Mouse (Mus musculus): Measurements from ENCODE around the gene Pfdn6. TPM values are rescaled to one million over a fixed set of nuclear protein-coding genes. Genes with fewer than 3 reads are reported as not detected.
"Not testable (repeated sequence)": the region's sequence is repeated elsewhere in the genome, so short reads cannot be mapped to it uniquely, and the experiment has no call there.

Pfdn6 gene
- polyA plus RNA-seq, 1 experiment from 2014 or later = 178 TPM

- 51% methylated on average over 5 of the region's 5 CpGs for WGBS
- peak overlapping the region; percentile 83 for H3K4me2 ChIP-seq
- H3K36me3 ChIP-seq (replicated peaks) = peaks cover 16% of the 10 kb centered on the region
- peak overlapping the region; percentile 93 for H3K9ac ChIP-seq
- peak overlapping the region; percentile 94 for H3K4me3 ChIP-seq
- H3K9me3 ChIP-seq = no peaks in the 10 kb centered on the region
- H3K27me3 ChIP-seq (replicated peaks) = no peaks in the 10 kb centered on the region
- H3K27ac ChIP-seq = no peak overlapping the region
- H3K4me1 ChIP-seq = peaks cover 73% of the 10 kb centered on the region
- no peak for ATAC-seq (replicated peaks)
Measured at GRCm38 (mm10) chr17:33953961-33954565, 13.9 kb upstream of the Pfdn6 start.

- H3K27me3 ChIP-seq (replicated peaks) = no peaks in the 10 kb centered on the region
- peaks cover 76% of the 10 kb centered on the region for H3K4me1 ChIP-seq
- WGBS = 78% methylated on average over 3 of the region's 3 CpGs
- ATAC-seq (replicated peaks) = no peak
- peaks cover 14% of the 10 kb centered on the region for H3K36me3 ChIP-seq (replicated peaks)
- H3K9ac ChIP-seq = no peak overlapping the region
- H3K27ac ChIP-seq = peak overlapping the region; percentile 4; the same call in 1 of the 2 replicates
- H3K4me3 ChIP-seq = no peak overlapping the region
- no peaks in the 10 kb centered on the region for H3K9me3 ChIP-seq
- H3K4me2 ChIP-seq = no peak overlapping the region
Measured at GRCm38 (mm10) chr17:33953310-33953709, 13.2 kb upstream of the Pfdn6 start.

DNA sequence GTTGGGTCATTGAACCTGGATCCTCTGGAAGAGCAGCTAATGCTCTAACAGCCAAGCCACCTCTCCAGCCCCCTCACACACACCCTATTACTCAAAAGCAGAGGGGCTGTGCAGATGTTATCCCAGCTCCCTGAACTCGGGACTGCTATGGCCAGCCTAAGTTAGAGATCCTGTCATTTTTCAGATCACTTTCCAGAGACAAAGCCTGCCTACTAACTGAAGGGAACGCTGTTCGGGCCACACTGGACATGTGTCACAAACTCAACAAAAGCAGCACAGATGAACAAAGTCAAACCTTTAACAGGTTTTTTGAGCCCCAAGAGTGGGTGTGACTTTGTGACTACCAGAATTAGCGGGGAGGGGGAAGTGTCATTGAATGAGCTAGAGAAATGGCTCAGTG lies 12.7 kb upstream of the Pfdn6 start:
- Histone ChIP-seq H3K4me2 (no peak overlapping the region), H3K4me3 (no peak overlapping the region), H3K27ac (peak overlapping the region; percentile 4; the same call in 1 of the 2 replicates), H3K36me3 (replicated peaks) (peaks cover 14% of the 10 kb centered on the region), H3K9ac (no peak overlapping the region), H3K4me1 (peaks cover 74% of the 10 kb centered on the region), H3K27me3 (replicated peaks) (no peaks in the 10 kb centered on the region), H3K9me3 (no peaks in the 10 kb centered on the region)
- ATAC-seq (replicated peaks) = no peak
- WGBS = 83% methylated on average over 4 of the region's 4 CpGs

DNA sequence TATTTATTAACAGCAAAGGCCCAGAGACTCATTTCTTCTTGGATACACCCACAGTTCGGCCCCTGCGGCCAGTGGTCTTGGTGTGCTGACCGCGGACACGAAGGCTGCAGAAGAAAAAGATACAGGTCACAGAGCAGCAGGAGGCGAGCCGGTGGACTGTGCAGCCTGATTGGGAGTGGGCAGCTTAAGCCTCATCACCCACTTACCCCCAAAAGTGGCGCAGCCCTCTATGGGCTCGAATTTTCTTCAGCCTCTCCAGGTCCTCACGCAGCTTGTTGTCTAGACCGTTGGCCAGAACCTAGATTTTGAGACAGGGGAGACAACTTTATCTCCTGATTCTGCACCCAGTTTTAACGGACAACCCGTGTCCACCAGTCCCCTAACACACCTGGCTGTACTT lies 11.9 kb upstream of the Pfdn6 start:
- not testable (repeated sequence) for H3K4me3 ChIP-seq; H3K9me3 ChIP-seq; H3K27me3 ChIP-seq (replicated peaks); H3K9ac ChIP-seq; H3K27ac ChIP-seq; ATAC-seq (replicated peaks)
- 71% methylated on average over 13 of the region's 13 CpGs for WGBS
- H3K4me2 ChIP-seq = peak overlapping the region; percentile 97
- H3K36me3 ChIP-seq (replicated peaks) = peaks cover 14% of the 10 kb centered on the region
- H3K4me1 ChIP-seq = peaks cover 67% of the 10 kb centered on the region

GRCm38 (mm10) chr17:33951021-33951946 lies 11.1 kb upstream of the Pfdn6 start, which contains the start of gene B3galt4:
TSS of gene B3galt4 (minus strand) at chr17:33951488.
- peak within 1 kb of the TSS; percentile 61 for H3K4me3 ChIP-seq
- peaks cover 14% of the 10 kb centered on the region for H3K36me3 ChIP-seq (replicated peaks)
- H3K4me1 ChIP-seq = peaks cover 61% of the 10 kb centered on the region
- no peaks in the 10 kb centered on the region for H3K27me3 ChIP-seq (replicated peaks)
- peak within 1 kb of the TSS; percentile 97 for H3K4me2 ChIP-seq
- under 1% methylated on average over 45 of the region's 45 CpGs for WGBS
- no peaks in the 10 kb centered on the region for H3K9me3 ChIP-seq
- peak within 1 kb of the TSS; percentile 78 for H3K9ac ChIP-seq
- ATAC-seq (replicated peaks) = peak; percentile 77
- H3K27ac ChIP-seq = peak within 1 kb of the TSS; percentile 93

DNA sequence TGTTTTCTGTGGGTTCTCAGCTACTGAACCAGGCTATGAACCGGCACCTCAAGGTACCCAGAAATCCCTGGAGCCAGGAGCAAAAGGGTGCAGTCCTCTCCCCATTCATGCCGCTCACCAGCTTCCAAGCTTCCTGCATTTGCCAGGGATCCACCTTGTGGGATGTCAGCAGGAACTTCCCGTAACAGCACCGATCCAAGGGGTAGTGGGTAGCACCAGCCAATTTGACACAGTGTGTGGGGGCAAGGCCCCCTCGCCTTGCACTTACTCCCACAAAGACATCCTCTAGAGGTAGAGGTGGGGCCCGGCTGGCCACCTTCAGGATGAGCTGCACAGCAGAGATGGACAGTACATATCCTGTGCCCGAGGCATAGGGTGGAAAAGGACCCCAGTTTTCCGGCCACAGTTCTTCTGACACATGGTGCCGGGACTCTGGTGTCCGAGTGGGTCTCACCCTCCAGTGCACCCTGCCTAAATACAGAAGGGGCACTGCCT lies 10.0 kb upstream of the Pfdn6 start:
- H3K4me1 ChIP-seq = peaks cover 60% of the 10 kb centered on the region
- no peaks in the 10 kb centered on the region for H3K27me3 ChIP-seq (replicated peaks)
- H3K4me2 ChIP-seq = peak overlapping the region; percentile 97
- H3K9ac ChIP-seq = peak overlapping the region; percentile 78
- peak overlapping the region; percentile 93; the same call in 1 of the 2 replicates for H3K27ac ChIP-seq
- H3K9me3 ChIP-seq = no peaks in the 10 kb centered on the region
- WGBS = 80% methylated on average over 10 of the region's 10 CpGs
- H3K4me3 ChIP-seq = peak overlapping the region; percentile 61
- peaks cover 23% of the 10 kb centered on the region for H3K36me3 ChIP-seq (replicated peaks)
- ATAC-seq (replicated peaks) = no peak

- ATAC-seq (replicated peaks) = no peak
- H3K9ac ChIP-seq = no peak overlapping the region
- H3K27me3 ChIP-seq (replicated peaks) = no peaks in the 10 kb centered on the region
- WGBS = 91% methylated on average over 19 of the region's 19 CpGs
- no peak overlapping the region for H3K27ac ChIP-seq
- peak overlapping the region; percentile 97; the same call in 1 of the 2 replicates for H3K4me2 ChIP-seq
- H3K36me3 ChIP-seq (replicated peaks) = peaks cover 23% of the 10 kb centered on the region
- H3K4me3 ChIP-seq = no peak overlapping the region
- peaks cover 51% of the 10 kb centered on the region for H3K4me1 ChIP-seq
- no peaks in the 10 kb centered on the region for H3K9me3 ChIP-seq
Measured at GRCm38 (mm10) chr17:33948905-33949537, 8.9 kb upstream of the Pfdn6 start.

DNA sequence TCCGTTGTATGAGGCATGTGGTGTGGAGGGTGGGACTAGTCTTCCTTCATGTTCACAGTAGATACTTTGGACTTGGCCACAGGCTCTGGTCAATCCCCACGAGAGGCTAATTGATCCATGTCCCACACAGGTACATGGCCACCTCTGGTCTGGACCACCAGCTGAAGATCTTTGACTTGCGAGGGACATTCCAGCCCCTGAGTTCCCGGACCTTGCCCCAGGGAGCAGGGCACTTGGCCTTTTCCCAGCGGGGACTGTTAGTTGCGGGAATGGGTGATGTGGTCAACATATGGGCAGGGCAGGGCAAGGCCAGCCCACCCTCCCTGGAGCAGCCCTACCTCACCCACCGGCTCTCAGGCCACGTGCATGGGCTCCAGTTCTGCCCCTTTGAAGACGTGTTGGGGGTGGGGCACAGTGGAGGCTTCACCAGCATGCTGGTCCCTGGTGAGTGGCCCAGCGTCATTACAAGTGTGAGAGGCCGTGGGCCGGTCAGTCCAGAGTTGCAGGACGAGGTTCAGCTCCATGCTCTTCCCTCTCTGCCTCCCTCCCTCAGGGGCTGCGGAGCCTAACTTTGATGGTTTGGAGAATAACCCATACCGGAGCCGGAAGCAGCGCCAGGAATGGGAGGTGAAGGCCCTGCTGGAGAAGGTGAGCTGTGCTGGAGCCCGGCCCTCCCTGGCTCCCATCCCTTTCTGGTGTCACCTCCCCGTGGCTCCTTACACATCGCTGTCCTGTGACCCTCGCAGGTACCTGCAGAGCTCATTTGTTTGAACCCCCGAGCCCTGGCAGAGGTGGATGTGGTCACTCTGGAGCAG lies 8.2 kb upstream of the Pfdn6 start:
- H3K4me2 ChIP-seq = no peak overlapping the region
- H3K27me3 ChIP-seq (replicated peaks) = no peaks in the 10 kb centered on the region
- ATAC-seq (replicated peaks) = no peak
- peaks cover 24% of the 10 kb centered on the region for H3K36me3 ChIP-seq (replicated peaks)
- WGBS = 89% methylated on average over 22 of the region's 22 CpGs
- H3K27ac ChIP-seq = no peak overlapping the region
- H3K4me1 ChIP-seq = peaks cover 44% of the 10 kb centered on the region
- H3K9ac ChIP-seq = no peak overlapping the region
- H3K9me3 ChIP-seq = no peaks in the 10 kb centered on the region
- H3K4me3 ChIP-seq = no peak overlapping the region

GRCm38 (mm10) chr17:33947430-33948089 lies 7.4 kb upstream of the Pfdn6 start:
- Histone ChIP-seq H3K9ac (no peak overlapping the region), H3K36me3 (replicated peaks) (peaks cover 24% of the 10 kb centered on the region)
- 95% methylated on average over 10 of the region's 10 CpGs for WGBS

DNA sequence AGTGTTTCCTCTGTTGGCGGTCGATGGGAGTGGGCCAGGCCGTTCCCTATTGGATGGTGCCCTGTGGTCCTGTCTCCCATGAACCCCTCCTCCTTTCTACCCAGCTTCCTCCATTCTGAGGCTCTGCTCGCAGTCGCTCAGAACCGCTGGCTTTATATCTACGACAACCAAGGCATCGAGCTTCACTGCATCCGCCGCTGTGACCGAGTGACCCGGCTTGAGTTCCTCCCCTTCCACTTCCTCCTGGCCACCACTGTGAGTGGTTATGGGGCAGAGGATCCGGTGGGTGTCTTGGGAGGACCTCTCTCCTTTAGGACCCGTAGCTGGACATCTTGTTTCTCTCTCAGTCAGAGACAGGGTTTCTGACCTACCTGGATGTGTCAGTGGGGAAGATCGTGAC lies 3.3 kb upstream of the Pfdn6 start:
- 96% methylated on average over 15 of the region's 15 CpGs for WGBS
- Histone ChIP-seq H3K27me3 (replicated peaks) (no peaks in the 10 kb centered on the region), H3K9ac (no peak overlapping the region), H3K4me2 (no peak overlapping the region), H3K4me1 (peaks cover 27% of the 10 kb centered on the region), H3K36me3 (replicated peaks) (peaks cover 19% of the 10 kb centered on the region), H3K4me3 (no peak overlapping the region), H3K27ac (no peak overlapping the region), H3K9me3 (no peaks in the 10 kb centered on the region)
- no peak for ATAC-seq (replicated peaks)

More at GRCm38 (mm10) chr17:33947430-33948089, 7.4 kb upstream of the Pfdn6 start:
- no peaks in the 10 kb centered on the region for H3K27me3 ChIP-seq (replicated peaks)
- H3K9me3 ChIP-seq = no peaks in the 10 kb centered on the region
- H3K4me2 ChIP-seq = no peak overlapping the region
- H3K4me1 ChIP-seq = peaks cover 36% of the 10 kb centered on the region
- H3K4me3 ChIP-seq = no peak overlapping the region
- no peak for ATAC-seq (replicated peaks)
- no peak overlapping the region for H3K27ac ChIP-seq

DNA sequence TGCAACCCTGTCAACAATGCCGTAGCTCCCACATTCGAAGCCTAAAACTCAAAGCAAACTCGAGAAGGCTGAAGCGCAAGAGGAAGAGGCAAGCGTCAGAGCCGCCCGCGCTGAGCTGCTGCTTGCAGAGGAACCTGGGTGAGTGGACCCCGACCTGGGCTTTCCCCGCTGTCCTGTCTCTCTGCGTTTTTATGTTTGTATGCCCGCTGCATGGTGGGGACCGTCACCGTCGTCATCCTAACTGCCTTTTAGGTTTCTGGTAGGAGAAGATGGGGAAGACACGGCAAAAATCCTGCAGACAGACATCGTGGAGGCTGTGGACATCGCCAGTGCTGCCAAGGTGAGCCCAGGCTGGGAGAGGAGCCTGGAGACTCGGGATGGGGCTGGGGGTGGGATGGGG lies 1.2 kb upstream of the Pfdn6 start:
- Histone ChIP-seq H3K27me3 (replicated peaks) (no peaks in the 10 kb centered on the region), H3K36me3 (replicated peaks) (peaks cover 29% of the 10 kb centered on the region)

More for the DNA sequence above, 1.2 kb upstream of the Pfdn6 start:
- H3K4me2 ChIP-seq = peak overlapping the region; percentile 93
- no peak for ATAC-seq (replicated peaks)
- H3K9me3 ChIP-seq = no peaks in the 10 kb centered on the region
- 62% methylated on average over 19 of the region's 19 CpGs for WGBS
- peaks cover 27% of the 10 kb centered on the region for H3K4me1 ChIP-seq
- H3K9ac ChIP-seq = peak overlapping the region; percentile 80
- no peak overlapping the region for H3K27ac ChIP-seq
- peak overlapping the region; percentile 92 for H3K4me3 ChIP-seq

Measured in midbrain, embryonic 15.5 days (tissue).